Mouse (Mus musculus): ENCODE data around the gene Mrps26.
"Not testable (repeated sequence)": the region's sequence is repeated elsewhere in the genome, so short reads cannot be mapped to it uniquely, and the experiment has no call there.

Gene Mrps26

DNA sequence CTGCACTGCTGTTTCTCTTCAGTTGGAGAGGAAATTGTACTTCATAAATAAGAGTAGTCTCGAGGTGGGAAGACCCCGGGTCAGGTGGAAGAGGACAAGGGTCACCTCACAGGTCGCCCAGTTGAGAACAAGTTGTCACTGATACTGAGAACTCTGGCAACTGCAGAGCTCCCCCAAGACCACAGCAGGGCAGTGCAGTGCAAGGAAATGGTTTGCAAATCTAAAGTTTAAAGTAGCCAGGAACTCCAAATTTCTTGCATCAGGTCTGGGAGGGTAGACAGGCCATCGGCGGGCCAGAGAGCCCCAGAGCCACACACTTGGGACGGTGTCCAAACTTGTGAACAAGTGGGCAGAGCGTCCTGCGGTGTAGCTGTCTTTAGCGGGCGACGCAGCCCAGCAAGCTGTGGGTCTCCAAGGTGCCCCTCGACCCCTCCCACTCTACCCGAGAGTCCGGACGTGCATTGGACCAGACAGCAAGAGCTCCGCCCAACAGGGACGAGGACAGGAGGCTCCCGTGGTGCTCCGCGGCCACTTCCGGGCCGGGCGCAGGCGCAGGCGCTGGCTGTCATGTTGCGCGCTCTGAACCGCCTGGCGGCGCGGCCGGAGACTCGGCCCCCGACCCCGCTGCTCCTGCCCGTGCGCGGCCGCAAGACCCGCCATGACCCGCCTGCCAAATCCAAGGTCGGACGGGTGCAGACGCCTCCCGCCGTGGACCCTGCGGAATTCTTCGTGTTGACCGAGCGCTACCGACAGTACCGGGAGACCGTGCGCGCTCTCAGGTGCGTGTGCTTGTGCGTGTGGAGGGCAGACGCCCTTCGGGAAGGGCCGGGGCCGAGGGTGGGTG is at the start of gene Mrps26:
Gene Mrps26 (plus strand): TSS at position 531 of the 844 bp plus-strand sequence.
- DNase-seq (ENCODE audit: low spot score), result peak; percentile 93

GRCm38 (mm10) chr2:130513907-130514306 is 49.6 kb upstream of the Mrps26 start:
- no peak for DNase-seq (ENCODE audit: low spot score)

DNA sequence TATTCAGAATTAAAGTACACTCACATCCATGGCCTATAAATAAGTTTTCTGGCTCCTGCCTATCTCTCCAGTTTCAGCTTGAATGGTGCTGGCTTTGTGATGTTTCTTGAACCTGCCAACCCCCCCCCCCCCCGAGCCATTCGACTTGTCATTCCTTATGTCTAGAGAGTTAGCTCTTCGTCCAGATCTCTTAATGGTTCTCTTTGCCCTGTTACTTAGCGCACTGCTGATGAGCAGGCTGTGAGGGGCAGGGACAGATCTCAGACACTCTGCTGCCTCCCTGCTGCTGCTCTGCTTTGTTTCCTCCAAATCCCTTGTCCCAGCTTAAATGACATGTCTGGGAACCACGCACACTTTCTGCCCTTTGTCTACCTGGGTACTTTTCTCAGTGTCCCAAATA is 47.8 kb upstream of the Mrps26 start:
- DNase-seq (ENCODE audit: low spot score), result no peak

DNA sequence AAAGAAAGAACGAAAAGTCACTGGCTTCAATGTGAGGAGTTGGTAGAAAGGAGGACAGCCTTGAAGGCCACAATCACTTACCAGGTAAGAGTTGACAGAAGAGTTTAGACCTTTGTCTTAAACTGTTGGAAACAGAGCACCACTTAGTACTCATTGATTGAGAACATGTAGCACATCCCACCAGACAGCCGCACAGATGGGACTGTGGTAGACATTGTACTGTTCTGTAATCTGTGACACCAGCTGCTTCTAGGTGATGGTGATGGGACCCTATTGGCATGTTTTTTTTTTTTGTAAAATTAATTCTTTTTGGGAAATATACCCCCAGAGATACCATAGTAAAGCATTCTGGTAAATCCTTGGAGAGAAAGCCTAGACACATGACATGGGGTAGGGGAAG is 41.6 kb upstream of the Mrps26 start:
- DNase-seq (ENCODE audit: low spot score), result no peak

GRCm38 (mm10) chr2:130525480-130525879 is 38.1 kb upstream of the Mrps26 start:
- not testable (repeated sequence) for DNase-seq (ENCODE audit: low spot score)

DNA sequence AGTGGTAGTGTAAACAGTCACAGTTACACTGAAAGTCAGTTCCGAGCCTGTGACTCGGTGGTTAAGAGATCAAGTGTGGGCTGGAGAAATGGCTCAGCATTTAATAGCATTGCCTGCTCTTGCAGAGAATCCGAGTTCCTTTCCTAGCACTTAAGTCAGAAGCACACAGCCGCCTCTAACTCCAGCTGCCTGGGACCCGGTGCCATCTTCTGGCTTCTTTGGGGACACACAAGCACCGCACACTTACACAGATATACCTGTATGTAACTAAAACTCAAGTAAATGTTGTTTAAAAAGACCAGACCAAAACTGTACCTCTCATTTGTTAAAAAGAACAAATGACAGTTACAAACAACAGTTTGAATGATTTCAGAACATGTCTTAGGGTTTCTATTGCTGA is 35.1 kb upstream of the Mrps26 start:
- DNase-seq (ENCODE audit: low spot score), result no peak

- no peak for DNase-seq (ENCODE audit: low spot score)
Observed at GRCm38 (mm10) chr2:130529290-130529689, 34.3 kb upstream of the Mrps26 start.

DNA sequence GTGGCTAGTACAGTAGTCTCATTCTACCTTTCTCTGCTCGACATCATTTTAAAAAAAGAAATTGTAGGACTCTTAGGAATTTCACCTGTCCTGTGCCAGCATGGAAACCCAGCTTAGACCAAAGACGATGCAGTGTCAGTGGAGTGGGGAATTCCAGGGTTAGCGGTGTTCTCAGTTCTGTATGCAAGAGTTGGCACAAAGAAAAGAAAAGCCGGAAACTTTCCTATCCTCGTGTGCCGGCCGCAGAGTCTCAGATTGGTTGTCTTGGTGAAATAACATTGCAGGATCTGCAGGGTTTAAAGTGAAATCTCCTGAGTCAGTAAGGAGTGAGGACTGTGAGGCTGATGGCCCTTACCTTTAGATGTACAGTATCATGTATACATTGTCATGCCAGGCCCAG is 33.6 kb upstream of the Mrps26 start:
- no peak for DNase-seq (ENCODE audit: low spot score)

- DNase-seq (ENCODE audit: low spot score), result no peak
Observed at GRCm38 (mm10) chr2:130532201-130532600, 31.3 kb upstream of the Mrps26 start.

DNA sequence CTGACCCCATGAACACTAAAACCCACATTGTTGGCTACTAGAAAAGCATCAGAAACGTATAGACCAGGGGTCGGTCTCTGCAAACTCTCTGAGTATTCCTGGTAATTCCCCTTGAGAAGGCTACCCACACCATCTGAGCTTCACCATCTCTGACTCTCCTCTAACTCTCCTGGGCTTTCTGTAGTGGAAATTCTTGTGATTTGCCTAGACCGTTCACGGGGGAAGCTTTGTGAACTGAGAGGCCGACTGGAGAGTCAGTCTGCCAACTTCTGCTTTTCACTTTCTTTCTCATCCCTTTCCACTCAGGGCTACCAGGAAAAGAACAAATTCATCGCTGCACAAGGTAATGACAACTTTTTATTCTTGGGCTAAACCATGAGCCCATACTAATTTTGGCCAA is 28.5 kb upstream of the Mrps26 start:
- no peak for DNase-seq (ENCODE audit: low spot score)

DNA sequence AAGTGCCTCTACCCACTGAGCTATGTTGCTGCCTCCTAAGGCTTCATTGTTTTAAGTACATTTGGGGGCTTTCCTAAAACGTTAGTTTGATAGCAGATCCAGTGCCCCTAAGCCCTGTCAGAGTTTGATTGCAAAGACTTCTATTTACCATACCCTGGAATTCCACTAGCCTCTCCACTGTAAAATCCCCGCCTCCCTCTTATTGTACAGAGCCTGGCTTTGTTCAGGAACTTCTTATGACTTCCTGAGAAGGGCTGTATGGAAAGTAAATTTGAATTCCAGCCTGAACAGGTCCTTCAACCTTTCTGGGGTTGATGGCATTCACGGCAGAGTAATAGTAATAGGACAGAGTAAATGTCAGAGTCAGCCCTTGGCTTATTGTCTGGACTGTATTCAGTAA is 26.7 kb upstream of the Mrps26 start:
- DNase-seq (ENCODE audit: low spot score), result no peak

DNA sequence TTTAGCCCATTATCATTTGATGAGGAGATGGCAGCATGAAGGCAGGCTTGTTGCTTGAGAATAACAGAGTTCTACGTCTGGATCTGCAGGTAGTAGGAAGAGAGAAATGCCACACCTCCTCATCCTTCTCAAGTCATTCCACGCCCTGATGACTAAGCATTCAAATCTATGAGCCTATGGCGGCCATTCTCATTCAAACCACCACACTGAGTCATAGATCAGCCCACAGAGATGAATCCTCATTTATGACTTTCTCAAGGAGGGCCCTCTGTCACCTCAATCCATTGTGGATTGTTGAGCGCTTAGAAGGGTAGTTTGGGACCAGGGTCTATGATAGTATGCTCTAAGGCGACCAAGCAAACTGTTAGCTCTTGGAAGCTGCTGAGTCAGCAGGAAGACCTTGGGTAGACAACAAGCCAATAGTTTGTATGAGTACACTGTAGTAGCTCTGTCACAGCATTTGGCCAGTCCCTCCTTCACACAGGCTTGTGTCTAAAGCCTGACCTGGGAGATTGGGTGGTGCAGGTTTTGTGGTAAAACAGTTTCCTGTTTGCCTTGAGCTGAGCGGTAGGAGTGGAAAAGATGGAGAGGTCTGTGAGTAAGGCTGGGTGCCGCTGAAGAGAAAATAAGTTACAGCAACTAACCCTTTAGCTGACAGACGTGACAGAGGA is 24.5 kb upstream of the Mrps26 start:
- DNase-seq (ENCODE audit: low spot score), result no peak

DNA sequence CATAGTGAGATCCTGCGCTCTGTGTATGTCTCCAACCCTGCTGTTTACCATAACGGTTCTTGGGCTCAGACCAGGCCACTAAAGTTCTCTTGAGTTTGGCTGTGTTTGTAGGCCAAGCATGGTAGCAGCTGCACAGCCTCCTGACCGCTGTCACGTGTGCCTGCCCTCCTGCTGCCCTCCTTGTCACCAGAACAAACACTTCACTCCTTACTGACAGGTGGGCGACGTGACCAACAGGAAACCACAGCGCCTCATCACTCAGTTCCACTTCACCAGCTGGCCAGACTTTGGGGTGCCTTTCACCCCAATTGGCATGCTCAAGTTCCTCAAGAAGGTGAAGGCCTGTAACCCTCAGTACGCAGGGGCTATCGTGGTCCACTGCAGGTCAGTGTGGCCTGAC is 23.3 kb upstream of the Mrps26 start:
- DNase-seq (ENCODE audit: low spot score), result no peak

- no peak for DNase-seq (ENCODE audit: low spot score)
Observed at GRCm38 (mm10) chr2:130546957-130547356, 16.6 kb upstream of the Mrps26 start.

GRCm38 (mm10) chr2:130554841-130555240 is 8.7 kb upstream of the Mrps26 start:
- no peak for DNase-seq (ENCODE audit: low spot score)

DNA sequence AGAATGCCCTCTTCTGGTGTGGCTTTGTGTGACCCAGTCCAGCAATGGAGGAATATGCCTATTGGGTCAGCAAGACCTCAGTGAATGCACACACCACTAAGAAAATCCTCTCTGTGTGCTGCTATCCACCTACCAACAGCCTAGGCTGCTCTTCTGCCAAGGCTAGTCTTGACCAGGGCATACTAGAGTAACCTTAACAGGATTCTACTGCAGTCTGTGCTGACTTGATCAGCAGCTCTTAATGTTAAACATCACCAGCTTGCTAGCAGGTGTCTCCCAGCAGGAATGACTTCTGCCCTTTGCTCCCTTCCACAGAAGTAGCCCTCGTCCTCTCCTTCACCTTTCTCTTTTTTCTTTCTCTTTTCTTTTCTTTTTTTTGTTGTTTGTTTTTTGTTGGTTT is 7.2 kb upstream of the Mrps26 start:
- DNase-seq (ENCODE audit: low spot score), result no peak

- DNase-seq (ENCODE audit: low spot score), result no peak
Observed at GRCm38 (mm10) chr2:130557462-130557861, 6.1 kb upstream of the Mrps26 start.

- DNase-seq (ENCODE audit: low spot score), result no peak
Observed at GRCm38 (mm10) chr2:130558015-130558414, 5.5 kb upstream of the Mrps26 start.

DNA sequence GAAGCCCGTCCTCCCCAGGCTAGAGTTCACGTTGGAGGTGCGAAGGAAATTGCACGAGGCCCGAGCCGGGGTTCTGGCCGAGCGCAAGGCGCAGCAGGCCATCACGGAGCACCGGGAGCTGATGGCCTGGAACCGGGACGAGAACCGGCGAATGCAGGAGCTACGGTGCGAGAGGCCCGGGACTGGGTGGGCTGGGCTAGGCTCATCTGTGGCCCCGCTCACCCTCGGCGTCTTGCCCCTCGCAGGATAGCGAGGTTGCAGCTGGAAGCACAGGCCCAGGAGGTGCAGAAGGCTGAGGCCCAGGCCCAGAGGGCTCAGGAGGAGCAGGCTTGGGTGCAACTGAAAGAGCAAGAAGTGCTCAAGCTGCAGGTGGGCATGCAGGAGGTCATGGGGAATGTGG is 521 bp downstream of the Mrps26 start:
- no peak for DNase-seq (ENCODE audit: low spot score)

DNA sequence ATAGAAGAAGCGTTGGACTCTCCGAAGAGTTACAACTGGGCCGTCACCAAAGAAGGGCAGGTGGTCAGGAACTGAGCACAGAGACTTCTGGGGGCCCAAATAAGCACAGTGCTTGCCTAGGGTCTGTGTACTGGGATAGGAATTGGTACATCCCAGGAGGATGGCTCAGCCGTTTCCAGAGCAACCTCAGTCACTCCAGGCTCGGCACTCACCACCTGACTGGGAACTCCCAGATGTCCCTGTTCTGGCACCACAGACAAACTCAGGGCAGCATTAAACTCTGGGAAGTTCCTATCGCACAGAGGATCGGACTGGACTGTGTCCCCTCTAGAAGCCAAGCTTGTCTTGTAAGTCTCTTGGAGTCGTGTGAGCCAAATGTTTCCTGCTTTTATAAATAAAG is 1.4 kb downstream of the Mrps26 start:
- DNase-seq (ENCODE audit: low spot score), result no peak

DNA sequence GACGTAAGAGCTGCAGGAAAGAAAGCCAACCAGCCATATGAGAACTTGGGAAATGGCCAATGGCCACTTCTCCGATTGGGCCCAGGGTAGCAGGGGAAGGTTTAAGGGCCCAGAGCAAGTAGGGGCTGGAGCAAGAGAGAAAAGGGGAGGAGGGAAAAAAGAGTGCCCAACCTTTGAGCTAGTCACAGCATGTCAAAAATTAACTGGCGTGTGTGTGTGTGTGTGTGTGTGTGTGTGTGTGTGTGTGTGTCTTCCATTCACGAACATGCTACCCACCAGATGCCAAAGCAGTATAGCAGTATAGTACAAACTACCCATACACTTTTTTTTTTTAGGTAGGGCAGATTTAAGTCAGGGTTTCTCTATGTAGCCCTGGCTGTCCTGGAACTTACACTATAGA is 5.4 kb downstream of the Mrps26 start:
- DNase-seq (ENCODE audit: low spot score), result no peak

- no peak for DNase-seq (ENCODE audit: low spot score)
Observed at GRCm38 (mm10) chr2:130569926-130570325, 6.4 kb downstream of the Mrps26 start.

GRCm38 (mm10) chr2:130574960-130575359 is 11.4 kb downstream of the Mrps26 start:
- no peak for DNase-seq (ENCODE audit: low spot score)

DNA sequence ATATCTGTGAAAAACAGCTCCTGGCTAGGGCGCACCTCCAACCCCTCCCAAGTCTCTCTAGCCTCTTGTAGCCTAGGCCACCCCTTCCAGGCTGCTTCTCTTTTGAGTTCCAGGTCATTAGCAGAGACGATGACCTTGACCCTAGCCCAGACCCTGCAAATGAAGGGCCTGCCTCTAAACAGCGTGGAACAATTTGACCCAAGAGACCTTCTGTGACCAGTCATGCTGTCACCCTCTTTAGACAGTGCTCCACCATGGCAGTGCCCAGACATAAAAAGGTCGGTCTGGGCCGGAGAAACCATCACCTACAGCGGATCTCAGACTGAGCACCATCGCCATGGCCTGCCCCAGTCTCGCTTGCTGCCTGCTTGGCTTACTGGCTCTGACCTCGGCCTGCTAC is 12.3 kb downstream of the Mrps26 start, which contains the start of gene Oxt:
Gene Oxt (plus strand): TSS at position 301 of the 400 bp plus-strand sequence.
- no peak for DNase-seq (ENCODE audit: low spot score)
